Comparison of ENCODE assay signal across 11 mouse cellular contexts in genomic region chr14:101843443-101843842, GRCm38 (mm10).
DNase-seq lines count a peak whose midpoint lies in the region; ATAC-seq and TF ChIP-seq lines count a peak whose summit lies in the region.
"Had no signal": no experiment of that assay in that cellular context is flagged by ENCODE, and none has a peak within 500 bp of the region (broad histone marks: within the 10 kb centered on the region; RNA-seq: fewer than 3 reads in every experiment).

No protein-coding gene starts in this region.

- TF ChIP-seq CTCF in heart, adult 2 months (IDR thresholded peaks at IDR 0.05): no peak
- no peak for TF ChIP-seq CTCF in lung, embryonic 14.5 days (IDR thresholded peaks at IDR 0.05; ENCODE audit: low read depth)

- peak in 1 of 2 experiments; percentile 34 for DNase-seq in heart, adult 2 months
- no peak for DNase-seq in lung, embryonic 14.5 days
- no peak for DNase-seq in lung, postnatal 10 days
- DNase-seq in left cerebral cortex, adult 9 months (ENCODE audit: low spot score in 2 of 2): peak; percentile 53 to 80
- DNase-seq in telencephalon, adult 2 months (ENCODE audit: low read depth, low spot score): peak; percentile 69

- H3K9me3 ChIP-seq in heart, embryonic 11.5 days (replicated peaks; ENCODE audit: control insufficient read depth, low read length): no peaks in the 10 kb centered on the region
- no peaks in the 10 kb centered on the region for H3K9me3 ChIP-seq in lung, embryonic 14.5 days (ENCODE audit: low read depth, low read length)
- H3K9me3 ChIP-seq: embryonic facial prominence, embryonic 12.5 days; limb, embryonic 15.5 days had no signal

- H3K79me2 ChIP-seq in heart, adult 2 months (replicated peaks; ENCODE audit: control insufficient read depth, insufficient read depth, low read length): no peaks in the 10 kb centered on the region

- H3K36me3 ChIP-seq in heart, adult 2 months (ENCODE audit: control insufficient read depth, insufficient read depth, low read length): peaks cover 22% of the 10 kb centered on the region
- no peaks in the 10 kb centered on the region for H3K36me3 ChIP-seq in heart, embryonic 11.5 days (ENCODE audit: control insufficient read depth, insufficient read depth, low read length)
- no peaks in the 10 kb centered on the region for H3K36me3 ChIP-seq in lung, embryonic 14.5 days (ENCODE audit: insufficient read depth)
- H3K36me3 ChIP-seq: embryonic facial prominence, embryonic 12.5 days; limb, embryonic 15.5 days had no signal

- no peaks in the 10 kb centered on the region for H3K27me3 ChIP-seq in heart, adult 2 months (ENCODE audit: control insufficient read depth, insufficient read depth, low read length)
- H3K27me3 ChIP-seq in heart, embryonic 11.5 days (ENCODE audit: control insufficient read depth, insufficient read depth, low read length): no peaks in the 10 kb centered on the region
- H3K27me3 ChIP-seq in lung, embryonic 14.5 days (ENCODE audit: insufficient read depth, low read length): no peaks in the 10 kb centered on the region
- H3K27me3 ChIP-seq: embryonic facial prominence, embryonic 12.5 days; limb, embryonic 15.5 days had no signal

- TF ChIP-seq POLR2A in heart, adult 2 months (IDR thresholded peaks at IDR 0.05; ENCODE audit: insufficient read depth, low read depth, low read length): no peak

- TF ChIP-seq EP300 in heart, adult 2 months (IDR thresholded peaks at IDR 0.05; ENCODE audit: insufficient read depth, low read depth, low read length): no peak

- H3K27ac ChIP-seq in heart, adult 2 months: peak overlapping the region; percentile 76
- no peak overlapping the region for H3K27ac ChIP-seq in heart, embryonic 11.5 days (ENCODE audit: low read depth, low read length)
- no peak overlapping the region for H3K27ac ChIP-seq in lung, embryonic 14.5 days (ENCODE audit: low read depth)
- H3K27ac ChIP-seq: embryonic facial prominence, embryonic 12.5 days; limb, embryonic 15.5 days had no signal

- 72% methylated on average over 17 of the region's 17 CpGs for WGBS in heart, adult 2 months
- 90% methylated on average over 17 of the region's 17 CpGs for WGBS in heart, embryonic 11.5 days (ENCODE audit: insufficient replicate concordance)
- 76% methylated on average over 17 of the region's 17 CpGs for WGBS in lung, embryonic 14.5 days

- H3K9ac ChIP-seq in heart, adult 2 months (ENCODE audit: low read depth, low read length): peak overlapping the region; percentile 32
- H3K9ac ChIP-seq in heart, embryonic 11.5 days (ENCODE audit: low read depth, low read length): no peak overlapping the region
- no peak overlapping the region for H3K9ac ChIP-seq in lung, embryonic 14.5 days
- H3K9ac ChIP-seq: embryonic facial prominence, embryonic 12.5 days; limb, embryonic 15.5 days had no signal

- peaks cover 11% of the 10 kb centered on the region for H3K4me1 ChIP-seq in heart, adult 2 months (ENCODE audit: control insufficient read depth, insufficient read depth, low read length)
- peaks cover 25% of the 10 kb centered on the region for H3K4me1 ChIP-seq in heart, embryonic 11.5 days (ENCODE audit: control insufficient read depth, insufficient read depth, low read length)
- H3K4me1 ChIP-seq in lung, embryonic 14.5 days (ENCODE audit: insufficient read depth): no peaks in the 10 kb centered on the region

- ATAC-seq in heart, embryonic 11.5 days (replicated peaks; ENCODE audit: insufficient number of reproducible peaks, low FRiP score, low TSS enrichment): no peak
- no peak for ATAC-seq in lung, embryonic 14.5 days (ENCODE audit: insufficient read depth)
- ATAC-seq in granulocyte monocyte progenitor cell, adult 5-6 weeks (replicated peaks; ENCODE audit: poor library complexity, severe bottlenecking): no peak
- ATAC-seq in inflammation-experienced regulatory T-cells, adult 6 months: no peak
- ATAC-seq: midbrain, embryonic 16.5 days had no signal

- H3K4me3 ChIP-seq in heart, adult 2 months: peak overlapping the region; percentile 48
- no peak overlapping the region for H3K4me3 ChIP-seq in heart, embryonic 11.5 days (ENCODE audit: low read depth, low read length)
- H3K4me3 ChIP-seq in lung, embryonic 14.5 days (ENCODE audit: low read depth, low read length): no peak overlapping the region
- H3K4me3 ChIP-seq: embryonic facial prominence, embryonic 12.5 days; limb, embryonic 15.5 days had no signal

- intact Hi-C loops in heart, adult 2 months (cut with DNase I): loop anchor here (1.0 kb wide), 1 partner anchor 43 kb away; no protein-coding TSS in a partner anchor

- no peak overlapping the region for H3K4me2 ChIP-seq in heart, embryonic 11.5 days
- peak overlapping the region; percentile 59; the same call in 1 of the 2 replicates for H3K4me2 ChIP-seq in lung, embryonic 14.5 days
- H3K4me2 ChIP-seq: embryonic facial prominence, embryonic 12.5 days; limb, embryonic 15.5 days had no signal

Comparison
In these comparisons a context has a peak if more than half of its experiments do, and no peak if none do; other contexts are left out.
1. DNase-seq: peak in left cerebral cortex, adult 9 months (2 of 2) and telencephalon, adult 2 months (single experiment); none in lung, embryonic 14.5 days (single experiment) and lung, postnatal 10 days (single experiment).